Mouse (Mus musculus) liver, embryonic 14.5 days (tissue): ENCODE measurements around the gene Tcp10a.
"Not testable (repeated sequence)": the region's sequence is repeated elsewhere in the genome, so short reads cannot be mapped to it uniquely, and the experiment has no call there.

Experiments
- CTCF ChIP-seq: IDR thresholded peaks from 2 replicates; pipeline ENCODE4 v1.5.1; 2016; ENCODE audit warnings: antibody characterized with exemption, low read depth, control low read depth
- EP300 ChIP-seq: IDR thresholded peaks from 2 replicates; pipeline ENCODE4 v1.6.1; 2016; ENCODE audit warnings: antibody characterized with exemption, low read depth

DNA sequence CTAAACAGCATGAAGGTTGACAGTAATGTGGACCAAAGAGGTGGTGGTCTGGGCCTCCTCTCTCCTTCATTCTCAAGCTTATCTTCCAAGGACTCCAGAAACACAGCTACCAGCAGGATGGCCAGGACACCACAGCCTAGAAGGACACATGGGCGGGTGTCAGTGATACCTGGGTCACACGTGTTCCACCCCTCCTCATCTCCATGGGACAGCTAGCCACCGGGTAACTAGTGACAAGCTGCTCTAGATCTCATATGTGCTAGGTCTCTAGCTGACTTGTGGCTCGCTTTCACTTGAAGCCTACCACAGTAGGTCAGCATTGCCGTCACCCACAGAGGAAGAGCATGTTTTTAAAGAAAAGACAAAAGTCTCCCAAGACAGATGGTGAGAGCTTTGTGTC is 47.4 kb downstream of the Tcp10a start, which contains the start of gene Gm49630:
- TF ChIP-seq CTCF, EP300: not testable (repeated sequence)
